Mouse (Mus musculus) testis, postnatal 10 days (tissue): ENCODE results near the gene Poll.

ENCODE experiments used
- DNase-seq: peaks from one replicate; pipeline ENCODE4 v3.0.0; 2021; ENCODE audit warnings: low spot score

Poll gene

DNA sequence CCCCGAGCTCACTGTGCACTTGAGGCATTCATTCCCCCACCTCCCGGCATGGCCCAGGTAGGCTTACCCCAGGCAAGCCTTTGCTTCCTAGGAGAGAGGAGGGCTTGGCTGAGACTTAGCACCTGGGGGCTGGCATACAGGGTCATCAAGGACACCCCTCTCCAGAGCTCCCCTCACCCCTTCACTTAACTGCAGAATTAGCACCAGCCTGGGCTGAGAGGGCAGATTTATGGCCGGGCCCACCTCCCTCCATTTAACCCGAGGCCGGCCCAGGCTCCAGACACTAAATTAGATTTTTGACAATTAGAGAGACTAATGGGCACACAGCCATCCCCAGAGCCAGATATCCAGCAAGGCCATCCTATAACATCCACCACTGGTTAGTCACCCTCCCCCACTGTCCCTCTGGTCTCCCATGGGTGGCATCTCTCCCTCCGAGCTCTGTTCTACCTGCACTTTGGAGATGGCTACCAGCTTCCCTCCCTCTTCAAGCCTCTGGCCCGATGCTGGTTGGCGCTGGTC is 25.1 kb downstream of the Poll start:
- DNase-seq = no peak

DNA sequence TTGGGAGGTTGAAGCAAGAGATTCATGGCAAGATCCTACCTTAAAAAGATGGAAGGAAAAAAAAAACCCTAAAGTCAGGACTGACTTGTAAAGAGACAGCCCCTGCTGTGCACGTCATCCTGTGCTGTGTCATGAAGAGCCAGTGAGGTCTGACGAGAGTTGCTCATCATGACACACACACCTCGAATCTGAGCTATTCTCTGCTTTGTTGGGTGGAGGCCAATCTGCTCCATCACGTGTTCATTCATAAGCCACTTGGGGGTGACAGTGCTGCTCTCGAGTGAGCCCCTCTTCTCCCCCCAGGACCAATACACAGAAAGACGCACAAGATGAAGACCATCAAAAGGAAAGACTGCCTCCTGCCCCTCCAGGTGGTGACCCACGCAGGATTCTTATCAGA is 26.7 kb downstream of the Poll start:
- DNase-seq = no peak

DNA sequence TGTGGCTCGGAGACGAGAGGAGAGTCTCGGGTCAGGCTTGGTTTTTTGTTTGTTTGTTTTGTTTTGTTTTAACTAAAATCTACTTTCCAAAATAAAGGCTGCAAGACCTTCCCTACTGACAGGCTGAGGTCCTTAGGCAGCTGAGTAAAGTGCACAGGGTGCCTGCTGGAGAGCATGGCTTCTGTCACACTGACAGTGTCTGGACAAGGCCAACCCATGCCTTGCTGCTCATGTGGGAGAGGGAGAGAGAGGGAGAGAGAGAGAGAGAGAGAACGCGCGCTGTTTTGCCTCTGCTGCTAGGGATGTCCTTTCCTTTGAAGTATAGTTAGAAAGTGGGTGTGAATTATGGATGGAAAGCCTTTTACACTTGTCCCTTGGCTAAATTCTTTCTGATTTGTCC is 28.8 kb downstream of the Poll start:
- no peak for DNase-seq

DNA sequence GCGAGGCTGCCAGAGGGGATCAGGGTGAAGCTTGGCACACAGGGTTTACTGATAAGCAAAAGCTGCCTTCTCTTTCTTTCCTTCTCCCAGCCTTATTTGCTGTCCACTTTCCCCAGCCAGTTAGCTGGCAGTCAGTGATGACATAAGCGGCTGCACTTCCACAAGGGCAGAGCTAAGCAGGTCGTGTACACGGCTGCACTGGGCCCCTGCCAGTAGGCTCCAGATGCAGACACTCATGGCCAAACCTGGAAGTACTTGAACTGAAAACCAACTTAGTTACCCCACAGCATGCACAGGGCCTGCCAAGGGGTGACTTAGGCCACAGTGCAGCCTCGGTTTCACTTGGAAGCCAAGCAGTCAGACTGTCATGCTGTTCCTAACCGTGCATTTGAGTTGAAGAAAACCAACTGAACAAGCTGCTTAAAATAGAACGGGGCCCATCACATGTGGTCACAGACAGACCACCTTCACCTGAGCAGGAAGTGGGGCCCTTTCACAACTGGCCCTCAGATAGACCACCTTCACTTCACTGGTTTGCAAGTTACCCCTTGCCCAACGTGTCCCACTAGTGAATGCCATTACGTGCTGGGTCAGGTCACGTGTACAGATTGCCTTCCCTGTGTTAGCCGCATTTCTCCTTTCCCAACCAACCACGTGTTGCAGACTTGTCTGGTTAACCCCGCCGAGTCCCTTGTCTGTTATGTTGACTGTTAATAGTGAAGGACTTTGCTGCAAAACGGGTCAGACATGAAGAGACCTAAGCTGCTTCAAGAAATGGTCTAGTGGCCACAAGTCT is 29.9 kb downstream of the Poll start:
- peak; percentile 48 for DNase-seq

DNA sequence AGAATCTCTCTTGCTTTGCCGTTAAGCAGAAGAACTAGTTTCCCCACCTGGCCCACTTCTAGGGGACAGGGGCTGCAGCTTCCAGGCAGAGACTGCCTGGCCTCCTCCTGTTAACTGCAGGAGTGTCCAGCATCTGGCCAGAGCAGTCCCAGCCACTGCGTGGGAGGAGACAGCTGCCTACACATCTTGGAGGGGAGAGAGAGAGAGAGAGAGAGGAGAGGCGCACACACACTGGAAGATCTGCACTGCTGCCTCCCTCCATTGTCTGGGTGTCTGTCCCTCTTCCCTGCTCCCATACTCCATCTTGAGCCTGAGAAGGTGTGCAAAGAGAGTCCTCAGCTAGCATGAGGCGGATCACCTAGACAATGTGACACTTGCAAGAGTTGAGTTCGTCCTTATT is 31.0 kb downstream of the Poll start:
- DNase-seq = peak; percentile 47

DNA sequence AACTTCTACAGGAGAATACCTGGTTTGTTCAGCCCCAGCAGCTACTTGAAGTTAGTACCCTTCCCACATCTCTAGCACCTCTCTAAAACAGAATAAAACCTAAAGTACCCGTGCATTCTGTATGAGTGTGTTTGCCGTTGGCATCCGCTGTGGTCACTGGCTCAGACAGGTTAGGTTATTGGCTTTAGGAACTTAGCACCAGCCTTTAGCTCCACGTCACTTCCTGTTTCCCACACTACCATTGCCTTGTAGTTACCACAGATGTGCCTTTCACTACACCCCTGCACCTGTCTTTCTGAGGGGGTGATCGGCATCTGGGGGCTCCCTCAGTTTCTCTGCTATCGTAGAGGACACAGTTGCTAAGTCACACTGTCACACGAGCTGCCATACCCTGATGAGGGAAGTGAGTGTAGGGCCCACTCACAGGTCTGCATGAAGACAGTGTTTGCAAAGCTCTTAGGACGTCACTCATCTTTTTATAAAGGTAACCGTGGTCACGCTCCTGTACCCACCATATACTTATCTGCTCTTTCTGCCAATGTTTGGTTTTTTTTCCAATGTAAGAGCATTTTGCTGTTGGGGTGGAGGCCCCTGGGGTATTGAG is 32.3 kb downstream of the Poll start:
- DNase-seq = no peak

DNA sequence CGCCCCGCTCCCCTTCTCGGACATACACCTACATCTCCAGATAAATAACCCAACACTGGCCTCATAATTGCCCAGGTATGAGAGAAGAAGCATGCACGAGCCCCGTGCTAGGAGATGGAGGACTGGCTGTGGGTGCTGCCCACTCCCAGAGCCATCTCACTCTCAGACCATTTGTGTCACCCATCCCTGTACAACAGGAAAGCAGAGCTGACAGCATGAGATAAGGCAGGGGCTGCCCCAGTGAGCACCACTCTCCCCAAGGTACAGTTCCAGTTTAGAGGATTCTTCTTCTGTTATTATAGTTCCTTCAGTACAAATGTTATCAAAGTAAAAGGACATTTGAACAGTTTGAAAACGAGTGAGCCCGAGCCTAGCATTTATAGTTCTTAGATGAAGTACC is 32.9 kb downstream of the Poll start:
- no peak for DNase-seq

DNA sequence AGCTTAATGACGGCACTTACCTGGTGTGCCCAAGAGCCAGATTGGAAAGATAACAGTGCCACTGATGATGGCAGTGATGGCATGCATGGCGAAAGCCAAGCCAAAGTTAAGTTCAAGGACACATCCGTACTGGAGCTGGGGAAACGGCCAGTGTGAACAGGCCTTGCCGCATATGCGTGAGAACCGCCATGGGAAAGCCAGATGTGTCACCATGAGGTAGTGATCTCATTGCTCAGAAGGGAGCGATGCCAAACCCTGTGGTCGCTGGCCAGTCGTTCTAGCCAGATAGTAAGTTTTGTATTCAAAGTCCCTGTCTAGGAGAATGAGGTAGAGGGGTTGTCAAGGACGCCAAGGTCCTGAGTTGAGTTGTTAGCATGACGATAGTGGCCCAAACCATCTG is 44.1 kb downstream of the Poll start:
- DNase-seq = no peak

DNA sequence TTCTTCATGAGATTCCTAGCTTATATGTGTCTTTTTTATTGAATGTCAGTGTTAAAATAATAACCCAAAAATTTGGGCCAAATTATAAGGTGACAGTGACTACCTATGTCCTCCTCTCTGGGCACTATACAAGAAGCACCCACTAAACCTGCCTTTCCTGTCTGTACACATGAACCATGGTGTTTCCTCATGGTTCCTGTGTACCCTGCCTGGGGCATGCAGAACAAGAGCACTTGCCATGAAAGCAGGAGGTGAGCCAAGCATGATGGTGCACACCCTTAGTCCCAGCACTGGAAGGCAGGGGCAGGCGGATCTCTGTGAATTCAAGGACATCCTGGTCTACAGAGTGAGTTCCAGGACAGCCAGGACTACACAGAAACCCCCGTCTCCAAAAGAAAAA is 45.0 kb downstream of the Poll start:
- no peak for DNase-seq

DNA sequence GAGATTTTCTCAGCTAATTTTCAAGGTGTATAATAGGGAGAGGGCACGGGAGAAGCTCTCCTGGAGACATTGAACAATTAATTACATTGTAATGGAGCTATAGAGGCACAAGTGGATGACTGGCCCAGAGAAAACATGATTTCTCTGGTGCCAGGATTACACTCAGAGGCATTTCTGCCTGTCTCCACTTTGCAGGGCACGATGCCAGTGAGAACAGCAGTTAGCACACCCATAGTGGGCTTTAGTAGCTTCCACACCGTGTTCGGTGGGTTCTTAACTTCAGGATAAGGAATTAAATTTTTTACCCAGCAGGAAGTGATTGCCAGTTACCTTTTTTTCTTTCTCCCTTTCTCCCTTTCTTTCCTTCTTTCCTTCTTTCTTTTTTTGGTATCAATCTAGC is 48.9 kb downstream of the Poll start:
- no peak for DNase-seq

DNA sequence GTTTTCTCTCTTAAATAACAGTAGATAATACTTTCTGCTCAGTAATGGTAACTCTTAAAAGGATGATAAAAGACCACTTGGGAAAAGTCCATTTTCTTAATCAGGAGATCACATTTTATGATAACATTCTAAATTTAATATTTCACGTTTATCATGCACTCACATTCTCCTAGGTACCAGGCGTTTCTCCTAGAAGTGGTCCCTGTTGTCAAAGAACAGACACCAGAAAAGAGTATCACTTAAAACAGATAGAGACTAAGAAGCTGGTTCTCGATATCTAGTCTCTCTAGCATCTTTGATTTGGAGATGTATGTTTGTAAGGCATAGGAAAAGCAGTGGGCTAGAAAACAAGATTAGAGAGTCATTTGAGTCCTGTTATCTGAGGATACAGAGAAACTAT is 49.7 kb downstream of the Poll start:
- no peak for DNase-seq

DNA sequence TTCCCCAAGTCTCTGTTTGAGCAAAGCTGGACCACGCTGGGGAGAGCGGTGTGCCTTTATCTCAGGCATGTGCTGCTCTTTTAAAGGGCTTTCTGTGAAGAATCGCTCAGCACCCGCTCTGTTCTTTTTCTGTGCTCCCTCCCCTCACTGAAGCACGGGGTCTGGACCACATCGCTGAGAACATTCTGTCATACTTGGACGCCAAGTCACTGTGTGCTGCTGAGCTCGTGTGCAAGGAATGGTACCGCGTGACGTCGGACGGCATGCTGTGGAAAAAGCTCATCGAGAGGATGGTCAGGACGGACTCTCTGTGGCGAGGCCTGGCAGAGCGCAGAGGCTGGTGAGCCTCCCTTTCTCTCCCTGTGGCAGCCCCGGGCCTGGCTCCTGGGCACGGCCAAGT is 52.8 kb downstream of the Poll start:
- DNase-seq = no peak

DNA sequence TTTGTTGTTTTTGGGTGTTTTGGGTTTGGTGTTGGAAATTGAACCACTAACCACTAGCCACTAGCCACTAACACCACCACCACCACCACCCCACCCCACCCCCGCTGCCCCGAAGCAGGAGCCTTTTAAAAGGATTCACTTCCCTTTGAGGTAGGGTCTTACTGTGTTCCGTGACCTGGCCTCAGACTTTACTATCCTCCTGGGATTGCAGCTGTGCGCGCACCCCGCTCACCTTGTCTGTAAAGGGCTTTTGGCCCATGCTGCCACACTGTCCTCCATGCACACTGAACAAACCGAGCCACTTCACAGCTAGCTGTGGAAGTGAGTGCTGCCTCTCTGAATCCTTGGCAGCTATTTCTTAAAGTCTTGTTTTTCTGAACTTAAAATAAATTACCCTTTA is 54.9 kb downstream of the Poll start:
- no peak for DNase-seq
